Mouse (Mus musculus) embryonic fibroblast, embryonic 13.5 days (primary cell): ENCODE measurements around the gene Btnl4.

Experiments used
- CTCF ChIP-seq: IDR thresholded peaks from 2 replicates; pipeline ENCODE4 v1.5.1; 2011; ENCODE audit warnings: mild to moderate bottlenecking, control low read depth, low read length, moderate library complexity, borderline replicate concordance; ENCODE audit not compliant: insufficient read depth
- POLR2A ChIP-seq: IDR thresholded peaks from 2 replicates; pipeline ENCODE4 v1.6.1; 2011; ENCODE audit warnings: low read depth, mild to moderate bottlenecking, control low read depth, low read length, moderate library complexity

- TF ChIP-seq CTCF (no peak), POLR2A (no peak)
Observed at GRCm38 (mm10) chr17:34517795-34518194, 40.7 kb upstream of the Btnl4 start.
